Mouse (Mus musculus) heart, adult 2 months (tissue): ENCODE data around the gene Gm42878. TPM values are rescaled to one million over a fixed set of nuclear protein-coding genes. Genes with fewer than 3 reads are reported as not detected.

Experiments
- DNase-seq, 2 experiments: peaks; one replicate each; pipeline ENCODE4 v3.0.0; 2021
- H3K27ac ChIP-seq: fragments of 200-600 bp; 2 replicates; pipeline ENCODE4 v1.8.1; 2022
- H3K27me3 ChIP-seq: fragments of 200-500 bp; 2 replicates; pipeline ENCODE4 v1.6.1; 2012; ENCODE audit warnings: mild to moderate bottlenecking, low read length, inconsistent platforms, mixed read lengths; ENCODE audit not compliant: control insufficient read depth, insufficient read depth
- H3K36me3 ChIP-seq: fragments of 200-500 bp; 2 replicates; pipeline ENCODE4 v1.6.1; 2012; ENCODE audit warnings: low read length, inconsistent platforms; ENCODE audit not compliant: control insufficient read depth, insufficient read depth
- H3K4me1 ChIP-seq: fragments of 200-500 bp; 2 replicates; pipeline ENCODE4 v1.6.1; 2011; ENCODE audit warnings: low read length; ENCODE audit not compliant: control insufficient read depth, insufficient read depth
- H3K4me3 ChIP-seq: fragments of 200-600 bp; 2 replicates; pipeline ENCODE4 v1.8.1; 2022
- H3K79me2 ChIP-seq: fragments of 200-500 bp; replicated peaks from 2 replicates; pipeline ENCODE4 v1.6.1; 2012; ENCODE audit warnings: mild to moderate bottlenecking, inconsistent platforms, low read length, moderate library complexity, mixed read lengths; ENCODE audit not compliant: control insufficient read depth, insufficient read depth
- H3K9ac ChIP-seq: fragments of 200-500 bp; 2 replicates; pipeline ENCODE4 v1.6.1; 2012; ENCODE audit warnings: low read depth, mild to moderate bottlenecking, control low read depth, inconsistent platforms, low read length, mixed read lengths
- CTCF ChIP-seq: fragments of 200-600 bp; IDR thresholded peaks from 2 replicates; pipeline ENCODE4 v1.8.1; 2022; ENCODE audit warnings: antibody characterized with exemption, mild to moderate bottlenecking, moderate library complexity
- EP300 ChIP-seq: fragments of 200-500 bp; IDR thresholded peaks from 2 replicates; pipeline ENCODE4 v1.6.1; 2011; ENCODE audit warnings: low read depth, low read length, control low read depth; ENCODE audit not compliant: insufficient read depth
- POLR2A ChIP-seq: fragments of 200-500 bp; IDR thresholded peaks from 2 replicates; pipeline ENCODE4 v1.6.1; 2011; ENCODE audit warnings: mild to moderate bottlenecking, low read depth, low read length, control low read depth; ENCODE audit not compliant: insufficient read depth
- WGBS: fragments of 180-500 bp; shearing (Covaris S2); methylation state at CpG from one replicate; pipeline ENCODE4 v1.1.7; 2018; 5-methylcytosine and 5-hydroxymethylcytosine counted together
- intact Hi-C: fragments of 180-260 bp; cut with DNase I; formaldehyde crosslinking; loops from one replicate; pipeline ENCODE4 v1.15.1; 2025
- polyA plus RNA-seq: library from polyadenylated mRNA; depleted of rRNA; stranded (reverse); fragments of >200 nt; gene quantifications from 2 replicates; pipeline ENCODE4 v1.2.3, GENCODE M21; 2012
- total RNA-seq, 2 experiments: library from RNA; stranded (reverse); gene quantifications; 2 replicates each; pipeline ENCODE4 v1.2.3; 2021

Gm42878 gene
- total and polyA plus RNA-seq, 3 experiments, result 0.16 to 0.63 TPM; not detected in 1

DNA sequence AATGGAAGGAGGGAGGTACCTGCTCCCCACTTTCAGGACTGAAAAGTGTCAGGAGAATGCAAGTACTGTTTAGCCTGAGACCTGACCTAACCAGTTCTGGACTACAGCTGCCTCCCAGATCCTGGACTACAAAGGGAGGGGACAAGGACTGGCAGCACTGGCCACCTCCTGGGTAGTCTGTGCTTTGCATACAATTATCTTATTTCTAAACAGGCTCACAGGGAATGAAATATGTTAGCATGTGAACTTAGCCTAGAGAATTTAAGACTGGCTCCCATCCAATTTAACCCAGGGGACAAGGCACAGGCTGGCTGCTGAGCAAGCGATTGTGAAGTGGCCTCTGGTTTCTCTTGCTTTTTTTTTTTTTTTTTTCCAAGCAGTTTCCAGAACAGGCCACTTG, 25.5 kb upstream of the Gm42878 start:
- intact Hi-C loops, result no loop called here
- no peak for DNase-seq
- Histone ChIP-seq H3K79me2 (no peaks in the 10 kb centered on the region), H3K4me3 (no peak overlapping the region), H3K36me3 (no peaks in the 10 kb centered on the region), H3K27ac (no peak overlapping the region), H3K27me3 (no peaks in the 10 kb centered on the region), H3K9ac (no peak overlapping the region), H3K4me1 (no peaks in the 10 kb centered on the region)
- WGBS, result 59% methylated on average over 1 of the region's 1 CpGs
- TF ChIP-seq EP300 (no peak), POLR2A (no peak), CTCF (no peak)

DNA sequence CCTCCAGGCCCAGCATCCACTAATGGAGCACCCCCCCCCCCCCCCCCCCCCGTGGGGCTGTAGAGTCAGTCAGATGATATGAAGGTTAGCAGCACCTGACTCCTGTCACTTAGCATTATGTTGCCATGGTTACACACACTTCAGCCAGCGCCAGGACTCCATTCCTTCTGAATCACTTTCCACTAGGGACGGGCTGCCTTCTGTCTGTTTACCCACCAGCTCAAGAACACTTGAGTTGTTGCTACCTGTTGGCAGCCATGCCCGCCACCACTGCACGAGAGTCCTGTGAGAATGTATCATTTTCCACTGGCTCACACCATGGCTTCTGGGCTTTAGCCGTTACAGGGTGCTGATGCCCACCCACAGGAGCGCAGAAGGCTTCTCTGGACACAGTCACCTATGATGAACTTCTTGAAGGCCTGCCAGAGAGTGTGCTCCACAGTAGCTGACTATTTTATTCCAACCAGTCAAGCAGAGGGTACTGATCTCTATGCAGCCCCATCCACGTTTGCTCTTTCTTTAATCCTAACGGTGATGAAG, 24.7 kb upstream of the Gm42878 start:
- H3K79me2 ChIP-seq, result no peaks in the 10 kb centered on the region
- H3K36me3 ChIP-seq, result no peaks in the 10 kb centered on the region
- WGBS, result 84% methylated on average over 9 of the region's 9 CpGs
- no peak overlapping the region for H3K9ac ChIP-seq
- intact Hi-C loops, result no loop called here
- no peaks in the 10 kb centered on the region for H3K27me3 ChIP-seq
- H3K4me1 ChIP-seq, result no peaks in the 10 kb centered on the region; the same call in 1 of the 2 replicates
- TF ChIP-seq EP300, result no peak
- TF ChIP-seq POLR2A, result no peak
- TF ChIP-seq CTCF, result no peak
- DNase-seq, result no peak
- no peak overlapping the region for H3K27ac ChIP-seq
- no peak overlapping the region for H3K4me3 ChIP-seq

DNA sequence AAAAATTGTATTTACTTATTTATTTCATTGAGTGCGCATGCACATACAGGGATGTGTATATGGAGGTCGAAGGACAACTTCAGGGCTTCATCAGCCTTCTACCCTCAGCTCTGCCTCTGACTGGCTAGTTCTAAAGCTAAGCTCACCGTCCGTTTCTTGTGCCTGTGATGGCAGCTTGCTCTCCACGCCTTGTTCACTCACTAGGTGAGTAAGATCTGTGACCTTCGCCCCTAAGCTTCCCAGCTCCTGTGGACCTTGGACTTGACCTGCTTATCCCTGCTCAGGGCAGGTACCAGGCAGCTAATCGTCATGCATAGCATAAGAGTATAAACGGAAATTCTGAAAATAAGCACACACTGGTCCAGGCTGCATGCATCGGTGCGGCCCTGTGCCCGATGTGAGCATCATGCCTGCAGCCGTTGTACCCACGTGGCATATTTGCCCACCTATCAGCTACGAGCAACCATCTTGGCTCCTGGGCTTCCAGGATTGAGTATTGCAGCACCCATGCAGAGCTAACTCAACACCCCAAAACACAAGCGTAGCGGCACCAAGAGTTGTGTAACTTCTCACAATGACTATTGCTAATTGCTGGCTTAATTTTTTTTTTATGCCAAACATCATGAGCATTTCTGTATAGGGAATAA, 20.9 kb upstream of the Gm42878 start:
- Histone ChIP-seq H3K4me3 (no peak overlapping the region), H3K9ac (no peak overlapping the region), H3K79me2 (no peaks in the 10 kb centered on the region), H3K27me3 (no peaks in the 10 kb centered on the region), H3K4me1 (peaks cover 3% of the 10 kb centered on the region; the same call in 1 of the 2 replicates), H3K36me3 (no peaks in the 10 kb centered on the region), H3K27ac (no peak overlapping the region)
- DNase-seq, result no peak
- TF ChIP-seq CTCF (no peak), EP300 (no peak), POLR2A (no peak)
- intact Hi-C loops, result no loop called here
- WGBS, result 92% methylated on average over 16 of the region's 16 CpGs

DNA sequence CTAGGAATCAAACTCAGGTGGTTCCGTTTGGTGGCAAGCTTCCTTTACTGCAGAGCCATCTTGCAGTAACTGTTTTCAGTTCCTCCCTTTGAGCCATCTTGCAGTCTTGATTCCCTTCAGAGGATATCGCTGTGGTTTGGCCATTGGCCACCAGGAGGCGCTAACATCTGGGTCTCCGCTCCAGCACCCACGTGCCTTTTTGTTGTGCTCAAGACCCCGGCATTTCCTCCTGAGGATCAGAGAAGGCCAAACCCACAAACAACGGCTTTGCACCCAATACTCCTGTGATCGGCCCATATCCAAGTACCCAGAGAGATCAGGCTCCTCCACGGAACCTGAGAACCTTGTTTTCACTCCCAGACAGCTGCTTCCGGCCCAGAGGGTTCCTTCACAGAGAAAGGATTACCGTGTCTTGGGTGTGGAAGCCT, 19.2 kb upstream of the Gm42878 start:
- peak overlapping the region; percentile 34 for H3K9ac ChIP-seq
- no peaks in the 10 kb centered on the region for H3K27me3 ChIP-seq
- H3K4me3 ChIP-seq, result no peak overlapping the region
- H3K79me2 ChIP-seq, result no peaks in the 10 kb centered on the region
- TF ChIP-seq EP300 (0 out of 2 replicates have a peak, but pooled peaks have one; percentile 39), POLR2A (no peak), CTCF (peak; percentile 98)
- H3K36me3 ChIP-seq, result no peaks in the 10 kb centered on the region
- intact Hi-C loops, result loop anchor here (1.0 kb wide), 2 partner anchors 18 to 38 kb away; no protein-coding TSS in a partner anchor
- peak; percentile 88 to 90 for DNase-seq
- 5% methylated on average over 11 of the region's 11 CpGs for WGBS
- peak overlapping the region; percentile 26; the same call in 1 of the 2 replicates for H3K27ac ChIP-seq
- H3K4me1 ChIP-seq, result peaks cover 3% of the 10 kb centered on the region; the same call in 1 of the 2 replicates

DNA sequence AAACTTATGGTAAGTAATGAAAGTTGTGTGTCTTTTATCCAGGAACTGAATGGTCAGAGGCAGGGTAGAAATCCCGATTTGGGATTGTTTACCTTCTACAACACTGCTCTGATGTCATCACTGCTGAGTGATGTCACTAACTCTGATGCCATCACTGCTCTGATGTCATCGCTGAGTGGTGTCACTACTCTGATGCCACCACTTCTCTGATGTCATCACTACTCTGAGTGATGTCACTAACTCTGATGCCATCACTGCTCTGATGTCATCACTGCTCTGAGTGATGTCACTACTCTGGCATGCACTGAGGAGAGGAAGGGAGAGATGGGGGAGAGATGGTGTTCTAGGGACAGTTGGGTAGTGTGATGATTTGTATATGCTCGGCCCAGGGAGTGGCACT, 17.2 kb upstream of the Gm42878 start:
- no peak overlapping the region for H3K4me3 ChIP-seq
- H3K27me3 ChIP-seq, result no peaks in the 10 kb centered on the region
- H3K36me3 ChIP-seq, result no peaks in the 10 kb centered on the region
- no peak overlapping the region for H3K9ac ChIP-seq
- TF ChIP-seq CTCF (no peak), POLR2A (no peak), EP300 (no peak)
- DNase-seq, result no peak
- intact Hi-C loops, result no loop called here
- 74% methylated on average over 3 of the region's 3 CpGs for WGBS
- peaks cover 3% of the 10 kb centered on the region; the same call in 1 of the 2 replicates for H3K4me1 ChIP-seq
- H3K79me2 ChIP-seq, result no peaks in the 10 kb centered on the region
- H3K27ac ChIP-seq, result no peak overlapping the region

DNA sequence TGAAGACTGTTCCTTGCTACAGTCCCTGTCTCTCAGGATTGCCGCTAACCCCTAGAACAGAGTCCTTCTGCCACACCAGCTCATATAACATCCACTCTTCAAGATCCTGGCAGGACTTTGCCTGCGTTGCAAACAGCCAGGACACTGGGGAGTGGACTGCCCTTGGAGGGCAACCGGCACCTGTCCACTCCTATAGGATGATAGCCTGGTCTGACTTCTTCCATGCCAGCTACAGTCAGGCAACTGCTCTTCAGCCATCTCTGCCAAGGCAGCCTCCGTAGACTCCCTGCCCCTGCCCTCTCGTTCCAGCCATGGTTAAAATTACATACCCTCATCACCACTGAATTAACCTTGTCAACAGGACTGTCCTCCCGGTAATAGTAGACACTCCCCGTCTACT, 3.9 kb upstream of the Gm42878 start:
- Histone ChIP-seq H3K36me3 (peaks cover 2% of the 10 kb centered on the region; the same call in 1 of the 2 replicates), H3K27ac (no peak overlapping the region), H3K4me1 (peaks cover 3% of the 10 kb centered on the region), H3K4me3 (no peak overlapping the region), H3K79me2 (no peaks in the 10 kb centered on the region; the same call in none of the 2 replicates), H3K27me3 (no peaks in the 10 kb centered on the region), H3K9ac (no peak overlapping the region)
- no peak for TF ChIP-seq CTCF
- no peak for TF ChIP-seq POLR2A
- no peak for TF ChIP-seq EP300
- WGBS, result 73% methylated on average over 7 of the region's 7 CpGs
- no peak for DNase-seq
- intact Hi-C loops, result loop anchor here (5.0 kb wide), 1 partner anchor 152 kb away; the partner anchor contains the start of gene Naa25
